Mouse (Mus musculus): ENCODE measurements around the gene Cx3cl1. TPM values are rescaled to one million over a fixed set of nuclear protein-coding genes. Genes with fewer than 3 reads are reported as not detected.
A peak's percentile ranks its signal among the peaks of the same experiment; 100 is the strongest.

Gene Cx3cl1
- total RNA-seq, 1 experiment from 2014 or later: not detected

DNA sequence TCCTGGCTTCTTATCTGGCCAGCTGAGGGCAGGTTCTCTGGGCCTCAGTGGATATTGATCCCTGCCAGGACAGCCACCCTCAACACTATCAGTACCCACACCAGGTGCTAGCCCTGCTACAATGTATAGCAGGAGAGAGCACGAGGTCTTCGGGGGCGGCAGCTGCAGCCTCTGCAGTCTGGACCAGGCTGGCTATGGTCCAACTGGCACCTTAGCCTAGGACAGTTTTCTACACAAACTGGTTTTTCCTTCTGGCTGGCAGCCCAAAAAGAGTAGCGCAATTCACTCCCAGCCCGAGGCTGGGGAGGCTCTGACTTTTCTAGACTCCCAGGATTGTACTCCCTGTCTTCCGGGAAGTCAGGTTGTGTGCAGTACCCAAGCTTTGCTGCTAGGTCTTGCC lies 864 bp upstream of the Cx3cl1 start:
- ATAC-seq (replicated peaks; ENCODE audit: low read depth, poor library complexity, severe bottlenecking): 0 out of 2 replicates have a peak, but pooled peaks have one; percentile 19

DNA sequence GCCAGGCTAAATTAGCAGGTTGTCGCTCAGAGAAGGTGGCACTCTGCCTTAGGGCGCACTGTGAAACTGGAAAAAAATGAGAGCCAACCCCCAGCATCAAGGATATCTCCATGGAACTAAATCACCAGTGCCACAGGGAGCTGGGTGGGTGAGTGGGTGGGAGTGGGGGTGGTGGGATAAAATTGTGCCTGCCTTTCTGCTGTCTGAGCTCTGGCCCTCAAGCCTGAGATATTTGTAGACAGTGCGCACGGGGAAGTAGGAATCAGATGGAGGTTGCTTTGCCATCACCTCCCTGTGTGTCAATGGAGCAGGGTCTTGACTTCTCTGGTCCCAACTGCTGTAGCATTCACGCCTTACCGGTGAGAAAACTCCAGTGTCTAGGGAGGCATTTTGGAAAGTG lies 1.2 kb downstream of the Cx3cl1 start:
- ATAC-seq (replicated peaks; ENCODE audit: low read depth, poor library complexity, severe bottlenecking): no peak

DNA sequence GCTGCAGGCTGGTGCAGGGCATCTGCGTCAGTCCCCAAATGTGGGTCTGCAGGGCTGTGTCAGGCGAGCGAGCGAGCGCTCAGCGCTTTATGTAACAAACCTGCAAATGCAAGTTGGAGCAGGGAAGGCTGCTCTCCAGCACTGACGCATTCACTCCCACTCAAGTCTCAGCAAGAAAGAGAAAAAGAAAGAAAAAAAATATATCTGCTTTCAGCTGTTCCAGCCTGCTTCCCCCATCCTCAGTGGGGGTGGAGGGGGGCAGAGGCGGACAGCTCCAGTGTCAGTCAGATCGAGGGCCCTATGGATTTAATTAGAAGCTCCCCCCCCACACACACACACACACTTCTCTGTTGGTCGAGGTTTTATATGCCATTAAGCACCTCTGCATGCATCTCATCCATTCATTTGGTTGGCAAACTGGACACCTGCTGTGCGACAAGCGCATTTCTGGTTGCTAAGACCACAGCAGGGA lies 1.9 kb downstream of the Cx3cl1 start:
- ATAC-seq (replicated peaks; ENCODE audit: low read depth, poor library complexity, severe bottlenecking): no peak

DNA sequence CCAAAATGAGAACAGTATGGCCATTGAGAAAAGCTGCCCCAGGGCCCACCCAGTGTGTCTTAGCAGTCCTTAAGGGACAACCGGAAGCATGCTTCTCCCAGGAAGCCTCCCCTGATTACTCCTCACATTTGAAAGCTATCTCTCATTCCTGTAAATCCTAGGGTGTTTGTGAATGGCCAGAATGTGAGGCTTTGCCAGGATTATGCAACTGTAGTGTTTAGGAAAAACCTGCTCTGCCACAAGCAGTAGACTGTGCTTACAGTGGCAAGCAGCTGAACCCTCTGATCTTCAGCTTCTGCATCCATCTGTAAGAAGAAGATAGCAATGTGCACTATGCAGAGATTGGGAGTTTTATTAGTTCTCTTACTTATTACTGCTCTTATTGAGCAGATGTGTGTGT lies 2.8 kb downstream of the Cx3cl1 start:
- no peak for ATAC-seq (replicated peaks; ENCODE audit: low read depth, poor library complexity, severe bottlenecking)

DNA sequence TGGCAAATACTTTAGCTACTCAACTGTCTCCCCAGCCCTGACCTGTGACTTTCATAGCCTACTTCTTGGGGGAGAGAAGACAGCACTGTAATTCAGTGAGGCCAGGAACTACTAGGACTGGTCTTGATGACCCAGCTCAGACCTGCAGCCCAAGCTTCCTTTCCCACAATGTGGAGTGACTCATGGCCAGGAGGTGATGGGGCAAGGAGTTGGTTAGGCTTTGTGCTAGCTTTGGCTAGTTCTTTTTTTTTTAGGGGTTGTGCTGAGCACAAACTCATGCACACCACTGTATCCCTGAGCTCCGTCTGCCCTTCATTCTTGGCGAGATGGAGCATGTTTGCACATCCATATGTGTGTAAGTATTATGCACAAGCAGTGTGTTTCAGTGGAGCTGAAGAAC lies 4.5 kb downstream of the Cx3cl1 start:
- ATAC-seq (replicated peaks; ENCODE audit: low read depth, poor library complexity, severe bottlenecking): no peak

DNA sequence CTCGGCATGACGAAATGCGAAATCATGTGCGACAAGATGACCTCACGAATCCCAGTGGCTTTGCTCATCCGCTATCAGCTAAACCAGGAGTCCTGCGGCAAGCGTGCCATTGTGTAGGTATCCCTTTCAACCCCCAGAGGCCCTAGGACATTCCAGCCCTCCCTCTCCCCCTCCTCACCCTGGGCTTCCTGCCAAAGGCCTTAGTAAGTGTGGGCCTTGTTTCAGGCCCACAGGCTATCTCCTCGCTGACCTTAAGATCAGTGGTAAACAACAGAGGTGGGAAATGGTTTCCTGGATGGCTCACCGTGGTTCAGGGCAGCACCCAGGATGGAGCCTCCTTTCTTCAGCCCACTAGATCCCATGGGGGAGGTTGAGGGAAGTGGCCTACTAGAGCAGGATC lies 6.2 kb downstream of the Cx3cl1 start:
- ATAC-seq (replicated peaks; ENCODE audit: low read depth, poor library complexity, severe bottlenecking): no peak

DNA sequence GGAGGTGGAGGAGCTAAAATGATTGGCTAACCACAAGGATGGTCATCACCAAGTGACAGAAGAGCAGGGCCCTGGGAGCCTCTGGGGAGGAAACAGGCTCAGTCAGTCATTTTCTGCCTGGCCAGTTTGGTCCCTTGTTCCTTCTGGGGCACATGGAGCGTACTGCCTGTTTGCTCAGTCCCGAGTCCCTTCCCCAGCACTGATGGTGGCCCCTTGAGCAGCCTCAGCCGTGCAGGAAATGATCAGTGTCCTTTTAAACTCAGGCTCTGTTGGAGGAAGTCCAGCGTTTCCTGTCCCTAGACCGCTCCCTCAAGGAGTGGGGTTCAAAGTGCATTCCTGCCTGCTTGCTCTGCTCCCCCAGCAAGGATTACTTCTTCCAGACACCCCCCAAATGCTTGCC lies 6.7 kb downstream of the Cx3cl1 start:
- peak; percentile 40 for ATAC-seq (replicated peaks; ENCODE audit: low read depth, poor library complexity, severe bottlenecking)

DNA sequence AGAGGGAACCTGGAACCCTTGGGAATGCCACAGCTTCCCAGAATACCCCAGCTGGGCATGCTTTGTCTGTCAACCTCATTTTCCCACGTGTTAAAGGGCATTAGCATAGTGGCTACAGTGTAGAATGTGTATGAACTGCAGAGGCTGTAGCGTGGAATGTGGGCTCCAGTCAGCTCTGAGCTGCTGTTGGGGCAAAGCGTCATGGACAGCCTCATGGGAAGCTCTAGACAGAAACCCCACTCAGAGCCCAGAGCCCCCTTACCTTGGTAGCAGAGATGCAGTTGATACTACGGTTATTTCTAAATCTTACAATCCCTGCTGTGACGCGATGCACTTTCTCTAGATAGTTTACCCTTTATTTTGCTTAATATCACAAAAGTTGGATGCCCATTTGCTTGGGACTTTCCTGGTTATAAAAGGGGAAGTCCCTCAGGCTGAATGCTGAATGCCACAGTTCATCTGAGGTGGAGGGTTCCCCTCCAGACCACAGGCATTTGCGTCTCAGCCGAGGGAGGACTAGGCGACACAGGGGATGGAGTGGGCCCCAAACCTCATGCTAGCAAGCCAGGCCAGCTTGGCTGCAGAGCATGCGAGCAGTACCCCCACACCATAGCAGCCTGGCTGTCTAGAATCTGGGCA lies 7.2 kb downstream of the Cx3cl1 start:
- peak; percentile 85 for ATAC-seq (replicated peaks; ENCODE audit: low read depth, poor library complexity, severe bottlenecking)

DNA sequence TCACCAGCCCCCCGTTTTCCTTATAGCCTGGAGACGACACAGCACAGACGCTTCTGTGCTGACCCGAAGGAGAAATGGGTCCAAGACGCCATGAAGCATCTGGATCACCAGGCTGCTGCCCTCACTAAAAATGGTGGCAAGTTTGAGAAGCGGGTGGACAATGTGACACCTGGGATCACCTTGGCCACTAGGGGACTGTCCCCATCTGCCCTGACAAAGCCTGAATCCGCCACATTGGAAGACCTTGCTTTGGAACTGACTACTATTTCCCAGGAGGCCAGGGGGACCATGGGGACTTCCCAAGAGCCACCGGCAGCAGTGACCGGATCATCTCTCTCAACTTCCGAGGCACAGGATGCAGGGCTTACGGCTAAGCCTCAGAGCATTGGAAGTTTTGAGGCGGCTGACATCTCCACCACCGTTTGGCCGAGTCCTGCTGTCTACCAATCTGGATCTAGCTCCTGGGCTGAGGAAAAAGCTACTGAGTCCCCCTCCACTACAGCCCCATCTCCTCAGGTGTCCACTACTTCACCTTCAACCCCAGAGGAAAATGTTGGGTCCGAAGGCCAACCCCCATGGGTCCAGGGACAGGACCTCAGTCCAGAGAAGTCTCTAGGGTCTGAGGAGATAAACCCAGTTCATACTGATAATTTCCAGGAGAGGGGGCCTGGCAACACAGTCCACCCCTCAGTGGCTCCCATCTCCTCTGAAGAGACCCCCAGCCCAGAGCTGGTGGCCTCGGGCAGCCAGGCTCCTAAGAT lies 7.9 kb downstream of the Cx3cl1 start:
- ATAC-seq (replicated peaks; ENCODE audit: low read depth, poor library complexity, severe bottlenecking): no peak

DNA sequence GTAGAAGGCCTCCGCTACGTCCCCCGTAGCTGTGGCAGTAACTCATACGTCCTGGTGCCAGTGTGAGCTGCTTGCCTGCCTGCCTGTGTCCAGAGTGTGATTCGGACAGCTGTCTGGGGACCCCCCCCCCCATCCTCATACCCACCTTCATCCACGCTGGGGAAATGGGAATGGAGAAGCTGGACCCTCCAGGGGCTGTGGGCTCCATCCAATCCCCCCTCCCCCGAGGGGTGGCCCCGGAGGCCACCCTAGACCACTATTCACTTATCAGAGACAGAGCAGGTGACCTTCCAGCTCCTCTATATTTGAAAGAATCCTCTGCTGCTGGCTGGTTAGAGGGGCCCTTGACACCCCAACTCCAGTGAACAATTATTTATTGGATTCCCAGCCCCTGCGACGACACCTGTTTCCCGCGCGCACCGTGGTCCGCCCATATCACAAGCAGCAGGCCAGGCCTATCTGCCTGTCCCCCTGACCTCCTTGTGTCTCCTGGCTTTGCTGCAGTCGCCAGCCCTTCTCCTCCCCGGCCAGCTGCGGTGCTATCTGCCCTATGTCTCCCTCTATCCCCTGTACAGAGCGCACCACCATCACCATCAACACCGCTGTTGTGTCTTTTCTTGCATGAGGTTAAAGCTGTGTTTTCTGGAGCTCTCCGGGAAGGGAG lies 8.8 kb downstream of the Cx3cl1 start:
- no peak for ATAC-seq (replicated peaks; ENCODE audit: low read depth, poor library complexity, severe bottlenecking)

DNA sequence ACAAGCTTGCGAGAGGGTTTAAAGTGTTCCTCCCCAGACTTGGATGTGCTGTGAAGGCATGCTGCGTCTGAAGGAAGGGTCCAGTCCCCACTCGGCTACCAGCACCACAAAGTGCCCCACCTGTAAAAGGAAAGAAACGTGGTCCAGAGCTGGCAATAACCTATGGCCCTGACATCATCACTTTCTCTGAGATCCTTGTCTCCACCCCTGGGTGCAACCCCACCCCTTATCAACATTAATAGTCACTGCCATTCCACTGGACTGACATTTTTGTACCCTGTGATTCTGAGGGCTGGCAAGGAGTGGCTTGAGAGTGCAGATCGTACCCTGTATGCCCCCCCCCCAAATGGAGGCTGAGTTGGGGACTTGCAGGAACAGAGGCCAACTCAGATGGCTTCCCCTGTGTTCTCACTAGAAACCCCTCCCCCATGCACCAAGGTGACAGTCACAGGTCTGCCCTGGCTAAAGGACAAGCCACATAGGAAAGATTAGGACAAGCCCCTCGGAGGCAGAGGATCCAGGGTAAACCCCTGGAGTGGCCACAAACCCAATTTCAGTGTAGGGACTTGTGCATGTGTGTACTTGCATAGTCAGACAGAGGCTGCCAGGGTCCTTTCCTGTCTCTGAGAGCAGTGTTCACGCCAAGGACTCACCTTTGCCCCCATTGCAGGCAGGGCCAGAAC lies 9.5 kb downstream of the Cx3cl1 start:
- no peak for ATAC-seq (replicated peaks; ENCODE audit: low read depth, poor library complexity, severe bottlenecking)

DNA sequence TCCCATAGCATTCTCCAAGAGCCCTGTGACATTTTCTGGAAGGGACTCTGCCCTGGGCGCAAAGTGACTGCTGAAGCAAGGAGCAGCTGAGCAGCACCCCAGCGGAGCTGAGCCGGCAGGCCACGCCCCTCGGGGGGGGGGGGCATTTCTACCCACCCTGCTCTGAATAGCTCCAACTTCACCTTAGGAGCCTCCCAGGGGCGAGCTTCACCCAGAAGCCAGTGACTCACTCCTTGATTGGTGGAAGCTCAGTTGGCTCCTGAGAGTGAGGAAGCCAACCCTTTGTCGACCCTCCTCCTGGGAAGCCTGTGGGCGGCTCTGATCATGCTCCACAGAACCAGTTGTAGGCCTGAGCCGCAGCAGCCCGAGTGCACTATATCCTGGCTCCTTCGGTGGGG lies 10.0 kb downstream of the Cx3cl1 start:
- ATAC-seq (replicated peaks; ENCODE audit: low read depth, poor library complexity, severe bottlenecking): no peak

DNA sequence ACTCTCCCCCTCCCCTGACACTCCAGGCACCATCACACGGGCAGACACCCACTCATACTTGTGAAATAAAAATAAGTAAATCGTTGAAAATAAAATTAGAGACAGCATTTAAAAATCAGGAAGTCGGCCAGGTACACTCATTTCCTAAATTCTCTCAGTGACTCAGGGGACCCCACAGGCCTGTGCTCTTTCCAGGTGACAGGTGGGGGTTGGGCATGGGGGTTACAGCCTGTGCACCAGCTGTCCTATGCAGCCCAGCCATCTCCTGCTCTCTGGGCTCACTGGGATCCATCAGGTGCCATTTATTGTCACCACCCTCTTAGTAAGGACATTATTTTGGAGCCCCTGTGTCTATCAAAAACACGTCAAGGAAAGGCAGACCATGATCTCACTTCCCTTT lies 12.1 kb downstream of the Cx3cl1 start:
- ATAC-seq (replicated peaks; ENCODE audit: low read depth, poor library complexity, severe bottlenecking): no peak

DNA sequence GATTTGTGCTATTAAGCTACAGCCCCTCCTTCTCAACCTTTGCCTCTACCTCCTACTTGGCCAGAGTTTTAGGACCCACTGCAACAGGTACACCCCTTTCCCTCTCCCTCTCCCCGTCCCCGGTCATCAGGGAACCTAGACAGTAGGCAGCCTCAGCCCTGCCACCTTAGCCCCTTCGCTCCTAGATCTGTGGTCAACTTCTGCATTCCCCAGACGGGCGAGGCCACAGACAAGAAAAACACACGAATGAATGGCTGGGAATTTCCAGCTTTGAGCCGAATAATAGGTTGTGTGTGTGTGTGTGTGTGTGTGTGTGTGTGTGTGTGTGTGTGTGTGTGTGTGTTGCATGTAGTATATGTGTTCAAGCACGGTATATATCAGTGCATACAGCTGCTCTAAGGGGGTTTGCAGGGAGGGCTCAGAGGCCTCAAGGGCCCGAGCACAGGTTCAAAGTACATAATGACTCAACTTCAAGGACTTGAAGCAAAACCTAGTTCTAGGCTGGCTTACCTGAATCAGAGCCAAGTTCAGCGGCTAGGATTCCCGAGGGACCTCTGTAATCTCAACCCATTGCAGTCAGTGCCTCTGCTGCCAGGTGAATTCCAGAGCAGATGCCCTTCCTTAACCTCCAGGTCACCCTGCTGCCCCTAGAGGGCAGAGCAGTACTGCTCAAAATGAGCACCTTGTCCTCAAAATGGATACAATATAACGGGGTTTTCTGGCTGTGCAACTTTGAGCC lies 13.6 kb downstream of the Cx3cl1 start:
- ATAC-seq (replicated peaks; ENCODE audit: low read depth, poor library complexity, severe bottlenecking): peak; percentile 67

DNA sequence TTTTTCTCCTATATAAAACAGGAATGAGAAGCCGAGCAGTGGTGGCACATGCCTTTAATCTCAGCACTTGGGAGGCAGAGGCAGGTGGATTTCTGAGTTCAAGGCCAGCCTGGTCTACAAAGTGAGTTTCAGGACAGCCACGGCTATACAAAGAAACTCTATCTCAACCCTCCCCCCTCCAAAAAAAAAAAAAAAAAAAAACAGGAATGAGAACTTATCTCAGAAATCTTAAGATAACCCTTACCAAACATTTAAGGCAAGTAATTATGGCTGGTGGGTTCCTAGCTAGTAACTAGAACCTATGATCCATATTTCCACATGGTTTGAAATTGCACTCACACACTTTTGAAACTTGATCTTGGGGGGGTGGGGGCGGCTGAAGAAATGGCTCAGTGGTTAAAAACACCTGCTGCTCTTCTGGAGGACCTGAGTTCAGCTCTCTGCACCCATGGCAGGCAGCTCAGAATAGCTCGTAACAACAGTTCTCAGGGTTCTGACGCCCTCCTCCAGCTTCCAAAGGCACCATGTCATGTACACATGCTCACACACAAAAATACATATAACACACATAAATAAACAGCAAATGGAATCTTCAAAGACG lies 14.3 kb downstream of the Cx3cl1 start:
- ATAC-seq (replicated peaks; ENCODE audit: low read depth, poor library complexity, severe bottlenecking): no peak

DNA sequence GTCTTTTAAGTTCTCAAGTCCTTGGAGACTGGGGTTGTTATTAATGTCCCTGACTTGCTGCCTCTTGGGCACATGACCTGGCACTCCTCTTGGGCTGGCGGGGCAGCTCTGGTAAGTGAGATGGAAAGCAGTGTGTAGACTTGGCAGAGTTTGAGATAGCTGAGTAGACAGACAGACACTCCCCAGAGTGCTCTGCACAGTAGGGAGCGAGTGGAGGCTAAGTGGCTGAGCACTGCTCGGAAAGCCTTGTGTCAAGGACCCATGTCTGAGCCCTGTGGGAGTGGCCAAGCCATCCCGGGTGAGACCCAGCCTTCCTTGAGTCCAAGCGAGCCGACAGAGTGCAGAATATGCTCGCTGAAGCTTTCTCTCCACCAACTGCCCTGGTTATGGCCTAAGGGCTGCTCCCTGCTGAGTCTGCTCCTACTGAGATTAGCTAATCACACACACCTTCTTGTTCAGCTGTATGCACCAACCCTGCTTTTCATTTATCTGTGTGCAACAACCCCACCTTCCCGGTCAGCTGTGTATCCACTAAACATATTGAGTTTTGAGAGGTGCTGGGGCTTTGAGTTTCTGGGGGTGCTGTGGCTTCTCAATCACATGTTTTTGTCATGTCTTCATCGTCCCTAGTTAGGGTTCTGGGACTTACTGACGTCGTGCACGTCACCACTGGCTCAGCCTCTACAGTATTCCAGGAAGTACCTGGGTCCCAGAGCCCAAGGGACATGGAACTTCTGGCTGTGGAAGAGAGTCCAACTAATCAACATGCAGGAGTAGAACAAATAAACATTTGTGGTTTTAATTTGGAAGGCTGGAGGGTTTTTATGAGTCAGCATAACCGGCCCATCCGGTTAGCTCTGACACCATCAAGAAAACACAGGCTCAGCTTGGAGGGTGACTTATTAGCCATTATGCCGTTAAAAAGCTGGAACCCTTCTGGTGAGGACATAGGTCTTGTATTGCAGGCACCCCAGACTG lies 16.0 kb downstream of the Cx3cl1 start:
- ATAC-seq (replicated peaks; ENCODE audit: low read depth, poor library complexity, severe bottlenecking): peak; percentile 75

DNA sequence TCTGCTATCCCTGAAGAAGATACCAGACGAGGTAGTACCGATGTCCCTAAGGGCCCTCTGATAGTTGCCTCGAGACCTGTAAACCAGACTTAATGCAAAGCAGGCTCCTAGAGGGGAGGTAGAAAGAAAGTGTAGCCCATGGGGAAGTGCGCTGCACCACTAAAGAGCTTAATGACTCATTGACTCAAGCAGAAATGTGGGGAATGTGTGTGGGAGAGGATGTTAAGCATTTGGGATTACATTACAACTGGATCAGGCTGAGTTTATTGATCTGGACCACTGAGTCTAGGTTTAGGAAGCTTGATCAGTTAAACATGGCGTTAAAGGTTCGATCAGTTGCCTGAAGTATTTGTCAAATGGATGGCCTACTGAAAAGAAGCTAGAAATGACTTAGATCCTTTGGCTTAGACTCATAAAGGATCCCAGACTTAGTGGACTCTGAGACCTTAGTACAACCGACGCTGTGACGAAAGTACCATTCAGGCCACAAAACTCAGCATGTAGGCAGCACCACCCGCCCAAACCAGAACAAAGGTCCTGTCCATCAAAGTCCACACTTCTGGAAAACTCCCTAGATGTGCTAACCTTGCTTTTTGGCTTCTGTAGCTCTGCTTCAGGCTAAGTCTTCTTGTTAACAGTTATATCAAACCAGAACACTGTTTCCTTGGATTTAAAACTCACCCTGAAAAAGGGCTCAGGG lies 17.6 kb downstream of the Cx3cl1 start:
- no peak for ATAC-seq (replicated peaks; ENCODE audit: low read depth, poor library complexity, severe bottlenecking)

DNA sequence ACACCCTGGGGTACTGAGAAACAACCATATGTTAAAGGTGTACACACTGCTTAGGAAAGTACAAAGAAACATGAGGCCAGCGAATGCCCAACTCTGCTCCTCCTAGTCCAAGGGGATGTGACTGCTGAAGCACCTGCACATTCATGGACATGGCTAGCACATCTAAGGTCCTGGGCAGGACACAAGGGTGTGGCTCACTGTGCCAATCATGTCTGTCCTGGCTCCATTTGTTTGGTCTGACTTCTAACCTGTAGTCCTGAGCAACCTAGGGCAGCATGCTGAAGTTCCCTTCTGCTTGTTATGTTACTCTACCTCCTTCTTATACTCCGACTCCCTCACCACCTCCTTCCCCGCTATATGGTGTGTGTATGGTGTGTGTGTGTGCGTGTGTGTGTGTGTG lies 22.6 kb downstream of the Cx3cl1 start:
- no peak for ATAC-seq (replicated peaks; ENCODE audit: low read depth, poor library complexity, severe bottlenecking)
